Mouse (Mus musculus): ENCODE results near the gene Prkcg. TPM values are rescaled to one million over a fixed set of nuclear protein-coding genes. Genes with fewer than 3 reads are reported as not detected.

The Prkcg gene
- polyA plus RNA-seq, 1 experiment from 2014 or later = 0.04 TPM

- no peak overlapping the region for H3K9ac ChIP-seq
- H3K27me3 ChIP-seq (replicated peaks) = peaks cover 57% of the 10 kb centered on the region
- H3K4me2 ChIP-seq = no peak overlapping the region
- H3K27ac ChIP-seq = no peak overlapping the region
- no peaks in the 10 kb centered on the region for H3K4me1 ChIP-seq
- no peak overlapping the region for H3K4me3 ChIP-seq
- H3K36me3 ChIP-seq = no peaks in the 10 kb centered on the region
- ATAC-seq = no peak
- no peaks in the 10 kb centered on the region for H3K9me3 ChIP-seq (replicated peaks)
- 15% methylated on average over 31 of the region's 31 CpGs for WGBS (ENCODE audit: insufficient replicate concordance)
These were observed 41.0 kb downstream of the Prkcg start for GRCm38 (mm10) chr7:3329776-3330546.

- Histone ChIP-seq H3K9me3 (replicated peaks) (no peaks in the 10 kb centered on the region), H3K27me3 (replicated peaks) (peaks cover 68% of the 10 kb centered on the region), H3K9ac (no peak overlapping the region), H3K4me1 (no peaks in the 10 kb centered on the region), H3K4me3 (no peak overlapping the region), H3K4me2 (no peak overlapping the region), H3K36me3 (no peaks in the 10 kb centered on the region), H3K27ac (no peak overlapping the region)
- 41% methylated on average over 6 of the region's 6 CpGs for WGBS (ENCODE audit: insufficient replicate concordance)
- no peak for ATAC-seq
These were observed 42.2 kb downstream of the Prkcg start for GRCm38 (mm10) chr7:3331171-3331570.

GRCm38 (mm10) chr7:3331581-3332223, 42.7 kb downstream of the Prkcg start:
- Histone ChIP-seq H3K4me3 (peak overlapping the region; percentile 24; the same call in 1 of the 2 replicates), H3K36me3 (no peaks in the 10 kb centered on the region), H3K4me2 (peak overlapping the region; percentile 42), H3K27me3 (replicated peaks) (peaks cover 73% of the 10 kb centered on the region), H3K4me1 (no peaks in the 10 kb centered on the region), H3K9me3 (replicated peaks) (no peaks in the 10 kb centered on the region), H3K27ac (no peak overlapping the region), H3K9ac (no peak overlapping the region)
- 1% methylated on average over 27 of the region's 27 CpGs for WGBS (ENCODE audit: insufficient replicate concordance)
- peak; percentile 58; the same call in 1 of the 2 replicates for ATAC-seq

GRCm38 (mm10) chr7:3332224-3332615, 43.2 kb downstream of the Prkcg start:
- no peak overlapping the region for H3K9ac ChIP-seq
- peak overlapping the region; percentile 42 for H3K4me2 ChIP-seq
- H3K36me3 ChIP-seq = no peaks in the 10 kb centered on the region
- H3K4me1 ChIP-seq = no peaks in the 10 kb centered on the region
- WGBS (ENCODE audit: insufficient replicate concordance) = 3% methylated on average over 4 of the region's 4 CpGs
- no peak for ATAC-seq
- H3K27ac ChIP-seq = no peak overlapping the region
- no peaks in the 10 kb centered on the region for H3K9me3 ChIP-seq (replicated peaks)
- H3K4me3 ChIP-seq = no peak overlapping the region
- peaks cover 73% of the 10 kb centered on the region for H3K27me3 ChIP-seq (replicated peaks)

GRCm38 (mm10) chr7:3332619-3333521, 43.9 kb downstream of the Prkcg start, which contains the start of gene Cacng7:
Gene Cacng7, plus strand, starts transcription at chr7:3332955.
- Histone ChIP-seq H3K9ac (0 out of 2 replicates have a peak within 1 kb of the TSS, but pooled peaks have one; percentile 8), H3K27me3 (replicated peaks) (peaks cover 73% of the 10 kb centered on the region), H3K36me3 (no peaks in the 10 kb centered on the region), H3K9me3 (replicated peaks) (no peaks in the 10 kb centered on the region), H3K27ac (no peak within 1 kb of the TSS), H3K4me3 (peak within 1 kb of the TSS; percentile 36), H3K4me2 (peak within 1 kb of the TSS; percentile 42), H3K4me1 (no peaks in the 10 kb centered on the region)
- ATAC-seq = no peak
- WGBS (ENCODE audit: insufficient replicate concordance) = 3% methylated on average over 56 of the region's 65 CpGs

GRCm38 (mm10) chr7:3333542-3333941, 44.6 kb downstream of the Prkcg start:
- H3K27ac ChIP-seq = no peak overlapping the region

GRCm38 (mm10) chr7:3336412-3336811, 47.4 kb downstream of the Prkcg start:
- Histone ChIP-seq H3K27ac (no peak overlapping the region), H3K4me1 (no peaks in the 10 kb centered on the region), H3K9me3 (replicated peaks) (no peaks in the 10 kb centered on the region), H3K27me3 (replicated peaks) (peaks cover 49% of the 10 kb centered on the region), H3K9ac (no peak overlapping the region), H3K36me3 (no peaks in the 10 kb centered on the region), H3K4me3 (no peak overlapping the region), H3K4me2 (no peak overlapping the region)
- 52% methylated on average over 17 of the region's 17 CpGs for WGBS (ENCODE audit: insufficient replicate concordance)
- no peak for ATAC-seq

More at GRCm38 (mm10) chr7:3333542-3333941, 44.6 kb downstream of the Prkcg start:
- H3K36me3 ChIP-seq = no peaks in the 10 kb centered on the region
- H3K4me1 ChIP-seq = no peaks in the 10 kb centered on the region
- peaks cover 73% of the 10 kb centered on the region for H3K27me3 ChIP-seq (replicated peaks)
- 15% methylated on average over 5 of the region's 5 CpGs for WGBS (ENCODE audit: insufficient replicate concordance)
- H3K4me3 ChIP-seq = no peak overlapping the region
- peak overlapping the region; percentile 40; the same call in 1 of the 2 replicates for H3K4me2 ChIP-seq
- ATAC-seq = no peak
- no peaks in the 10 kb centered on the region for H3K9me3 ChIP-seq (replicated peaks)
- no peak overlapping the region for H3K9ac ChIP-seq

- no peak for ATAC-seq
- Histone ChIP-seq H3K27ac (no peak overlapping the region), H3K4me2 (no peak overlapping the region)
These were observed 49.4 kb downstream of the Prkcg start for GRCm38 (mm10) chr7:3338286-3338935.

GRCm38 (mm10) chr7:3339010-3339409, 50.0 kb downstream of the Prkcg start:
- WGBS (ENCODE audit: insufficient replicate concordance) = 60% methylated on average over 11 of the region's 11 CpGs
- no peak for ATAC-seq
- no peaks in the 10 kb centered on the region for H3K36me3 ChIP-seq

More at GRCm38 (mm10) chr7:3338286-3338935, 49.4 kb downstream of the Prkcg start:
- peaks cover 29% of the 10 kb centered on the region for H3K27me3 ChIP-seq (replicated peaks)
- WGBS (ENCODE audit: insufficient replicate concordance) = 36% methylated on average over 11 of the region's 11 CpGs
- no peaks in the 10 kb centered on the region for H3K9me3 ChIP-seq (replicated peaks)
- H3K9ac ChIP-seq = no peak overlapping the region
- no peaks in the 10 kb centered on the region for H3K36me3 ChIP-seq
- no peaks in the 10 kb centered on the region for H3K4me1 ChIP-seq
- H3K4me3 ChIP-seq = no peak overlapping the region

GRCm38 (mm10) chr7:3343861-3344260, 54.9 kb downstream of the Prkcg start:
- Histone ChIP-seq H3K4me2 (no peak overlapping the region), H3K9ac (no peak overlapping the region), H3K4me3 (no peak overlapping the region), H3K4me1 (no peaks in the 10 kb centered on the region), H3K9me3 (replicated peaks) (no peaks in the 10 kb centered on the region), H3K27me3 (replicated peaks) (no peaks in the 10 kb centered on the region), H3K36me3 (no peaks in the 10 kb centered on the region), H3K27ac (no peak overlapping the region)
- 47% methylated on average over 3 of the region's 3 CpGs for WGBS (ENCODE audit: insufficient replicate concordance)
- no peak for ATAC-seq

More at GRCm38 (mm10) chr7:3339010-3339409, 50.0 kb downstream of the Prkcg start:
- Histone ChIP-seq H3K9ac (no peak overlapping the region), H3K27me3 (replicated peaks) (peaks cover 23% of the 10 kb centered on the region), H3K4me2 (no peak overlapping the region), H3K4me1 (no peaks in the 10 kb centered on the region), H3K27ac (no peak overlapping the region), H3K9me3 (replicated peaks) (no peaks in the 10 kb centered on the region), H3K4me3 (no peak overlapping the region)

- no peaks in the 10 kb centered on the region for H3K36me3 ChIP-seq
- H3K27me3 ChIP-seq (replicated peaks) = no peaks in the 10 kb centered on the region
- no peak overlapping the region for H3K4me2 ChIP-seq
- no peaks in the 10 kb centered on the region for H3K9me3 ChIP-seq (replicated peaks)
- WGBS (ENCODE audit: insufficient replicate concordance) = 63% methylated on average over 3 of the region's 3 CpGs
- no peak for ATAC-seq
- H3K4me3 ChIP-seq = no peak overlapping the region
- H3K27ac ChIP-seq = no peak overlapping the region
- no peaks in the 10 kb centered on the region for H3K4me1 ChIP-seq
- no peak overlapping the region for H3K9ac ChIP-seq
These were observed 56.3 kb downstream of the Prkcg start for GRCm38 (mm10) chr7:3345301-3345700.

All from liver, embryonic 12.5 days (tissue).